Mouse (Mus musculus) CD4-positive, CD25-positive, alpha-beta regulatory T cell, adult 4 months (primary cell): ENCODE results near the gene Olfr112. TPM values are rescaled to one million over a fixed set of nuclear protein-coding genes. Genes with fewer than 3 reads are reported as not detected.
"Not testable (repeated sequence)": the region's sequence is repeated elsewhere in the genome, so short reads cannot be mapped to it uniquely, and the experiment has no call there.

ENCODE experiments used
- ATAC-seq: one replicate; pipeline ENCODE4 v1.8.0; 2017
- polyA plus RNA-seq, 2 experiments: library from polyadenylated mRNA; unstranded; fragments of 100-300 nt; shearing (Covaris generic); gene quantifications; one replicate each; pipeline ENCODE4 v1.2.1; 2017

Olfr112 gene
- not detected for polyA plus RNA-seq

DNA sequence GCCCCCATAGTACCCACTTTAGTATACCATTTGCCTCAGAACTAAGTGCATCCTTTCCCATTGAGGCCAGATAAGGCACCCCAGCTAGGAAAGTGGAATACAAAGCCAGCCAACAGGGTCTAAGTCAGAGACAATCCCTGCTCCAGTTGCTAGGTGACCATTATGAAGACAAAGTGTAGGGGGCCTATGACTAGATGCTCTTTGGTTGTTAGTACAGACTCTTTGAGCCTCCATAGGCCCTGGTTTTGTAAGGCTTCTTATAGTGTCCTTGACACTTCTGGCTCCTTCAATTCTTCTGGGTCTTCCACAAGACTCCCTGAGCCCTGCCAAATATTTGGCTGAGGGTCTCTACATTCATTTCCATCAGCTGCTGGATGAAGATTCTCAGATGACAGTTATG is at the start of gene Olfr112:
Olfr112 (minus strand) TSS at position 101 of the 400 bp plus-strand sequence.
- ATAC-seq, result no peak

DNA sequence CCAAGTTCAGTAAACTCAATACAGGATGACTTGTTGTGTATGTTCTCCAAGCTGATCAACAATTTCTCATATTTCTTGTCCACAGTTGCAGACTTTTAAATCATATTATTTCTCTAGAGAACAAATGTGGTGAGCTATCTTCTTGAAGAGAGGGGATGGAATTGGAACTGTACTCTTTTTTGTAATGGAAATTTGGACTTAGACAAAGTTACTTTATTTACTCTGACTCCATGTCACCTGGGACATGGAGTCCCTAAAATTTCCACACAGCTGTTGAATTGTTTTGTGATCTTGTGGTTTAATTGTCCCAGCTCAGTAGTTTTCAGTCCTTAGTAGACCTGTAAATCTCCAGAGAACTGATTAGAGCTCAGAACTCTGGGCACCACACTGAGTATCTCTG is 23.4 kb upstream of the Olfr112 start, which contains the start of gene Olfr114:
Olfr114 (minus strand) TSS at position 101 of the 400 bp plus-strand sequence.
- no peak for ATAC-seq

DNA sequence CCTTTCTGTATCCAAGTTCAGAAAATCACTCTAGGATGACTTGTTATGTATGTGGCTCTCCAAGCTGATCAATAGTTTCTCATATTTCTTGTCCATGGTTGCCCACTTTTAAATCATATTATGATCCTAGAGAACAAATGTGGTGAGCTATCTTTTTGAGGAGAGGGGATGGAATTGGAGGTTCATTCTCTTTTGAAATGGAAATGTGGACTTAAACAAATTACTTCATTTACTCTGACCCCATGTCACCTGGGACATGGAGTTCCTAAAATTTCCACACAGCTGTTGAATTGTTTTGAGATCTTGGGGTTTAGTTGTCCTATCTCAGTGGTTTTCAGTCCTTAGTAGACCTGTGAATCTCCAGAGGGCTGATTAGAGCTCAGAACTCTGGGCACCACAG is 8.3 kb upstream of the Olfr112 start, which contains the start of gene Olfr113:
Olfr113 (minus strand) TSS at position 101 of the 400 bp plus-strand sequence.
- ATAC-seq, result no peak

DNA sequence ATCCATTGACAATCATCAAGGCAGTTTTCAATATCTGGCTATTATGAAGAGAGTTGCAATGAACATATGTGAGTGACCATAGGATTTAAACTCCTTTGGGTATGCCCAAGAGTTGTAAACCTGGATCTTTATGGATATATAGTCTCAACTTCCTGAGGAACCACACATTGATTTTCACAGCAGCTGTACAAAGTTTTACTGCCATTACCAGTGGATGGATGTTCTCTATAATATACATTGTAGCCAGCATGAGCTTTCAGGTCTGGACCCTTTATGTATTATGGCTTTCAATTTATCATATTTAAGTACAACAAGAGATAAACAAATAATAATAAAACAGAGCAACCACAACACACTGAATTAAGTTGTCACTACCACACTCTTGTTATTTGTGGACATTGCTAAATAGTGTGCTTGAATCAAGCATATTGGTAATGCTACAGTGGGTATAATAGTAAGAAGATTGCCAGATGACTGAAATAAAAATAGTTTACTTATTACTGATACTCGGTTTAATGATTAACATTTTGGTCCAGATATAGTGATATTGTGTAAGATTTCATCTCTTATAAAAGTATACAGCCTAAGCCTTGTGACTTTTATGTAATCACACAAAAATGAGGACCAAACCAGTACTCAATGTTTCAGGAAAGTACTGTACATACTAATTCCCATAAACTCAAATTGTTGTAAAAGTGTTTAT is 10.2 kb downstream of the Olfr112 start:
- no peak for ATAC-seq

DNA sequence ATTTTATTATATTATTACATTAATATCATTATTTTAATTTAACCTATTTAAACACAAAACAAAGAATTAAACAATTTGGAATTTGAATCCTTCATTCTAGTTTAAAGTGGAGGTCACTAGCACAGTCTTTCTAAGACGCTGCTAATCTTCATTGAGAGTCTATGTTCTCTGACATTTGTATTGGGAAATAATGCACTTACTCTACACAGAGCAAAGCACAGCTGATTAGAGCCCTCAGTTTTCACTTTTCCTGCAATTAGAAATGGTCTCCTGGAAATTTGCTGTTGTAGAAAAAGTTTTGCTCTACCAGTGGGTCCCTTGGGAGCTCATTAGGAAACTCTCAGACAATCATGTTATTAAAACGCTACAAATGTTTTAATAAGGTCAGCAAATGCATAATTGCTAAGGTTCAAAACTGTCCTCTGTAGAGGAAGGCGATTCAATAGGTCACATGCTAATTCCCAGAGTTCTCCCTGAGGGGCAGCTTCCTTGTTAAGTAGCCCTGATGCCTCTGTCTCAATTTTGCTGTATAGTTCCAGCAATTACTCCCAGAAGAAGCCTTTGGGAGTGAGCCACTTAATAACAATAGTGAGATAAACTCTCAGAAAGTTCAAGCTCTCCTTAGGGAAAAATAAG is 25.3 kb downstream of the Olfr112 start:
- no peak for ATAC-seq

DNA sequence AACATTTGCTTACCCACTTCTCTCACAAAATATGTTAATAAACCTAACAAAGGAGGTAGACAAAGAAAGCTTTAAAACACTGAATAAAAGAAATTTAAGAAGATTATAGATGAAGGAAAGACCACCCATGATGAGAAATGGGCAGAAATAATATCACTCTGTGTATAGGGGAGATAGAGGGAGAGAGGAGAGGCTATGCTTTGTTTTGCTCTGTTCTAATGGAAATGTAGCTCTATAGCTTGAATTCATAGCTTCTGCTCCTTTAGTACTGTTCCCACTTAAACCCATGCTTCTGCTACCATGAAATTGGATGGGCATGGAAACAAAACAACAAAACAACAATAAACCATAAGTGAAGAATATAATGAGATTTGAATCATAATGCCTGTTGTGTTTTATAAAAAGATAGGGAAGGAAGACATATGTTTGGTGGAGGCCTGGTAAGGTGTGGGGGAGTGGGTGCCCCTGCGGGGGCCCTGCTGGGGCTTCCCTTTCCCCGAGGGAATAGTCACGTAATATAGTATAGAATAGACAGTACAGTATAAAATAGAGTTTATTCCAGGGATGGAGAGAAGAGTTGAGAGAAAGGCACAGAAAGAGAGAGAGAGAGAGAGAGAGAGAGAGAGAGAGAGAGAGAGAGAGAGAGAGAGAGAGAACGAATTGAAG is 27.7 kb downstream of the Olfr112 start:
- no peak for ATAC-seq

DNA sequence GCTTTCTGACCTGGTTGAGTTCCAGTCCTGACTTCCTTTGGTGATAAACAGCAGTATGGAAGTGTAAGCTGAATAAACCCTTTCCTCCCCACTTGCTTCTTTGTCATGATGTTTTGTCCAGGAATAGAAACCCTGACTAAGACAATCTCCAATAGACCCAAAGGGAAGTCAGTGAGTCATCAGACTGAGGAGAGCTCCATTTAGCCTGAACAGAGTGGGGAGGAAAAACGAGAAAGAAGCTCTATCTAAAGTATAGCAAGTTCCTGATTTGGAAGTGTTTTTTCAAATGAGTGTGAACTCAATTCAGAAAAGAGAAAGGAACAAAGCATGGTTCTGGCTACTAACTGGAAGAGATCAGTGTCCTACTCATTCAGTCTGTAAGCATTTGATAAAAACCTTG is 30.8 kb downstream of the Olfr112 start:
- not testable (repeated sequence) for ATAC-seq

DNA sequence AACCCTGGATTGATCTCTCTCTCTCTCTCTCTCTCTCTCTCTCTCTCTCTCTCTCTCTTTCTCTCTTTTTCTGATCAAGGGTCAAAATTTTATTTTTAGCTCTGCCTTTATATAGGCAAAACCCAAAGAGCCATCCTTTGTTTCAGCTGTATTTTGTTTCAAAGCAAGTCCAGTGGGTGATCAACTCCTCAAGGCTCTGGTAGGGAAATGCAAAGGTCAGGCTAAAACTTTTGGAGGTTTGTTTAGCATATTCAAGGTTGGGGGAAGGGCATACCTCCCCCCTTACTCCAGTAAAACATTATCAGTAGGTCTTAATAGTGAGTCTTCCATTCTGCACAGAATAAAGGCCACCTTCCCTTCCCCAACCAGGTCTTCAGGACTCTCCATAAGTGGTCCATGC is 34.1 kb downstream of the Olfr112 start:
- no peak for ATAC-seq

DNA sequence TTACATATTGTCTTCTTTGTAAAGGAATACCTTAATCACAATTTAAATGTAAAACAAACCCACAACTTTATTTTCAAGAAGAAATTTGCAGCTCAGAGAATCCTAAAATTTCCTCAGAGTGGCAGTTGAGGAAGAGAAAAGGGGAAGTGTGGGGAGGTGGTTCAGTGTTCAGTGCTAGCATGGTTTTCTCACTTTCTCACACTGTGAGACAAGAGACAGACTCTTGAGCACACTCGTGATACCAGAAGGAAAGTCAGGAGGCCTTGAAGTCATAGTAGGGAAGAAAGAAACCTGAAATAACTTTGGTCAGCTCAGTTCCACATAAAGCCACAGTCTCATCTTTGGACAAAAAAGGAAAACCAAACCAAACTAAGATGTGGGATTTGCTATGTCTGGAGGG is 43.8 kb downstream of the Olfr112 start:
- ATAC-seq, result not testable (repeated sequence)

DNA sequence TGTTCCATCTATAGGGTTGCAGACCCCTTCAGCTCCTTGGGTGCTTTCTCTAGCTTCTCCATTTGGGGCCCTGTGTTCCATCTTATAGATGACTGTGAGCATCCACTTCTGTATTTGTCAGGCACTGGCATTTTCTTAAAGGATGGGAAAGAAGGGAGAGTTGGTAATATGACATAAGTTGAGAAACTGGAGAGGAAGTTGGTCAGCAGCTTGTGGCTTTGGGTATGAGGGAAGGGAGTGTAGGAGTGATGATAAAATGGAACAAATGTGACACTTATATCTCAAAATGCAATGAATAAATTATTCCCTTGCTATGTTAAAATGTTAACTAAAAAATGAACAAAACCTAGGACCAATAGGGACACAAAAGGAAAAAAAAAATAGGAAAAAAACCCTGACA is 44.6 kb downstream of the Olfr112 start:
- ATAC-seq, result not testable (repeated sequence)

Other genes starting within 250 kb of the Olfr112 start
- not detected for gene Olfr103, start 229.8 kb downstream of the Olfr112 start, polyA plus RNA-seq
- not detected for gene Olfr104-ps, start 209.9 kb downstream of the Olfr112 start, polyA plus RNA-seq
- not detected for gene Olfr105-ps, start 190.4 kb downstream of the Olfr112 start, polyA plus RNA-seq
- not detected for gene Olfr106-ps, start 179.1 kb downstream of the Olfr112 start, polyA plus RNA-seq
- gene Olfr107, start 170.2 kb downstream of the Olfr112 start, polyA plus RNA-seq, result under 1 TPM in 1 of 2 experiments, not detected in 1; 0.11 TPM
- not detected for gene Olfr108, start 124.0 kb downstream of the Olfr112 start, polyA plus RNA-seq
- not detected for gene Olfr109, start 110.5 kb downstream of the Olfr112 start, polyA plus RNA-seq
- gene H2-M2, start 85.9 kb downstream of the Olfr112 start, polyA plus RNA-seq, result not detected
- gene Olfr110, start 77.0 kb downstream of the Olfr112 start, polyA plus RNA-seq, result not detected
- gene Olfr111, start 61.4 kb downstream of the Olfr112 start, polyA plus RNA-seq, result not detected
- not detected for gene Olfr113, start 8.2 kb upstream of the Olfr112 start, polyA plus RNA-seq
- not detected for gene Olfr114, start 23.3 kb upstream of the Olfr112 start, polyA plus RNA-seq
- not detected for gene Olfr115, start 57.7 kb upstream of the Olfr112 start, polyA plus RNA-seq
- not detected for gene Olfr116, start 57.7 kb upstream of the Olfr112 start, polyA plus RNA-seq
- not detected for gene Olfr117, start 94.3 kb upstream of the Olfr112 start, polyA plus RNA-seq
- under 1 TPM in 1 of 2 experiments, not detected in 1; 0.30 TPM for gene Olfr118, start 97.5 kb upstream of the Olfr112 start, polyA plus RNA-seq
- not detected for gene Olfr119, start 127.1 kb upstream of the Olfr112 start, polyA plus RNA-seq
- gene Olfr120, start 152.4 kb upstream of the Olfr112 start, polyA plus RNA-seq, result not detected
- not detected for gene Olfr121, start 179.4 kb upstream of the Olfr112 start, polyA plus RNA-seq
- under 1 TPM in 1 of 2 experiments, not detected in 1; 0.27 TPM for gene Olfr122, start 199.2 kb upstream of the Olfr112 start, polyA plus RNA-seq
- gene Olfr123, start 224.1 kb upstream of the Olfr112 start, polyA plus RNA-seq, result not detected
- gene Olfr124, start 230.4 kb upstream of the Olfr112 start, polyA plus RNA-seq, result not detected